Mouse (Mus musculus): Measurements from ENCODE around the gene Ube2o. TPM values are rescaled to one million over a fixed set of nuclear protein-coding genes. Genes with fewer than 3 reads are reported as not detected.

Ube2o gene
- polyA plus RNA-seq, 1 experiment from 2014 or later: 14.0 TPM

Other genes with a start within 250 kb of the Ube2o start
- gene Foxj1, start 246.0 kb downstream of the Ube2o start, polyA plus RNA-seq (2015; fragmentation: Nextera tagmentation; extraction: Ambion mirVana): 0.97 and 1.1 TPM in 2 replicates
- gene Rnf157, start 168.4 kb downstream of the Ube2o start, polyA plus RNA-seq (2015; fragmentation: Nextera tagmentation; extraction: Ambion mirVana): 13.5 and 14.5 TPM in 2 replicates
- gene Ubald2, start 147.4 kb downstream of the Ube2o start, polyA plus RNA-seq (2015; fragmentation: Nextera tagmentation; extraction: Ambion mirVana): 37.7 and 37.9 TPM in 2 replicates
- gene Qrich2, start 115.2 kb downstream of the Ube2o start, polyA plus RNA-seq (2015; fragmentation: Nextera tagmentation; extraction: Ambion mirVana): 0.46 and 0.50 TPM in 2 replicates
- 196 and 218 TPM in 2 replicates for gene Prpsap1, start 87.2 kb downstream of the Ube2o start, polyA plus RNA-seq (2015; fragmentation: Nextera tagmentation; extraction: Ambion mirVana)
- gene Sphk1, start 50.5 kb downstream of the Ube2o start, polyA plus RNA-seq (2015; fragmentation: Nextera tagmentation; extraction: Ambion mirVana): 15.3 and 20.7 TPM in 2 replicates
- 0.09 TPM in 1 of 2 replicates, not detected in the other for gene Aanat, start 5.0 kb upstream of the Ube2o start, polyA plus RNA-seq (2015; fragmentation: Nextera tagmentation; extraction: Ambion mirVana)
- gene Rhbdf2, start 45.6 kb upstream of the Ube2o start, polyA plus RNA-seq (2015; fragmentation: Nextera tagmentation; extraction: Ambion mirVana): 7.4 and 7.5 TPM in 2 replicates
- gene Prcd, start 72.1 kb upstream of the Ube2o start, polyA plus RNA-seq (2015; fragmentation: Nextera tagmentation; extraction: Ambion mirVana): 1.2 and 1.3 TPM in 2 replicates
- gene Cygb, start 72.9 kb upstream of the Ube2o start, polyA plus RNA-seq (2015; fragmentation: Nextera tagmentation; extraction: Ambion mirVana): 16.7 and 17.7 TPM in 2 replicates
- not detected in 2 replicates for gene St6galnac1, start 194.1 kb upstream of the Ube2o start, polyA plus RNA-seq (2015; fragmentation: Nextera tagmentation; extraction: Ambion mirVana)
- gene Mxra7, start 246.6 kb upstream of the Ube2o start, polyA plus RNA-seq (2015; fragmentation: Nextera tagmentation; extraction: Ambion mirVana): 23.0 and 25.7 TPM in 2 replicates